Mouse (Mus musculus) left cerebral cortex, adult 18-20 months (tissue): ENCODE measurements around the gene BC053393. TPM values are rescaled to one million over a fixed set of nuclear protein-coding genes. Genes with fewer than 3 reads are reported as not detected.
"Not testable (repeated sequence)": the region's sequence is repeated elsewhere in the genome, so short reads cannot be mapped to it uniquely, and the experiment has no call there.

Experiments
- DNase-seq, 2 experiments: peaks; one replicate each; pipeline ENCODE4 v3.0.0; 2021 to 2022; ENCODE audit warnings: low spot score in 2 of 2, mixed read lengths in 1 of 2
- long read RNA-seq, 2 experiments: library from polyadenylated mRNA; stranded (forward); transcript quantifications; one replicate each; pipeline ENCODE4 v2.0.0; 2021
- total RNA-seq, 2 experiments: library from RNA; stranded (reverse); gene quantifications; 2 replicates each; pipeline ENCODE4 v1.2.3; 2021

The BC053393 gene
- total RNA-seq, result not detected
- long read RNA-seq, experiment 1, result 0 reads
- long read RNA-seq, experiment 2, result 0 reads

DNA sequence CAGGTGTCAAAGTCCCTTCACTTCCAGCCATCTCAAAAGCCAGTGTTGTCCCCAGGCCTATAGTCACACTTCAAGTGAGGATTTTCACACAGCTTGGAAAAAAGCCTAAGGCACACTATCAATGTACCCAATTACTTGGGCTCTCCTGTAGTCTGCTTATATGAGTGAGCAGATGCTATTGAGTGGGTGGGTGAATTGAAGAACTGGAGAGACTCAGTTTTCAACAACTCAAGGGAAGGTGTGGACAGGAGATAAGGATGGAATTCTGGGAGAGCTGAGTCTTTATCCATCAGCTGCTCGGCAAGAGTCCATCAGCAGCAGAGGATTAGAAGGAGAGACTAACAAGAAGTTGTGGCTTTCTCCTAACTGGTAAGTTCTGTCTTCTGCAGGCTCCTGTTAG is at the start of gene BC053393:
Gene BC053393, plus strand, starts transcription at position 210 of the 400 bp plus-strand sequence.
- DNase-seq, result peak in 1 of 2 experiments; percentile 5

DNA sequence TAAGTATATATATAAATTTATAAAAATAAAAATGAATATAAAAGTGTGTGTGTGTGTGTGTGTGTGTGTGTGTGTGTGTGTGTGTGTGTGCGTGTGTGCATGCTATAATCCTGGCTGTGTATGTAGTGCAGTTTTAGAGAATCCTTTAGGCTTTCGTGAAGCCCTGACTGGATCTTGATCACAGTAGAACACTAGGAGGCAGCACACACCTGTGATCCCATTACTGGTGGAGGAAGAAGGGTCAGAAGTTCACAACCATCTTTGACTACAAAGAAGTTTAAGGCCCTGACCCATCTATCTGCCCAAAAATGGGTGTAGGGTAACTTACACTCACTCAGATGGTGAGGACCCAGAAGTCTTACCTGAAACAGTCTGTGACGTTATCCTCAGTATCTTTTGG is 48.6 kb upstream of the BC053393 start:
- no peak for DNase-seq

DNA sequence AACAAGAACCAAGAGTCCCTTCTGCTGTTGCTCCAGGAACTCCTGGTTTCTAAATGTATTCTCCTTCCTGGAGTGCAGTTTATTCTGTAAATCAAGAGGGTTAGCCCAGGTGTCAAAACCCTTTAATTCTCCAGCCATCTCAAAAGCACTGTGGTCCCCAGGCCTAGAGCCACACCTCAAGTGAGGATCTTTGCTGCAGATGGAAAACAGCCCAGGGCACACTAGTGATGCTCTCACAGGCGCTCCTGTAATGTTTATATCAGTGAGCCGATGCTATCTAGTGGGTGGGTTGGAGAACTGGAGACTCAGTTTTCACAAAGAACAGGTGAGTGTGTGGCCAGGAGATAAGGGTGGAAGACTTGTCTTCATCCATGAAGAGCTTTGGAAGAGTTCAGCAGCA is 47.4 kb upstream of the BC053393 start, which contains the start of gene Gm12169:
Gene Gm12169, plus strand, starts transcription at position 301 of the 400 bp plus-strand sequence.
- no peak for DNase-seq

DNA sequence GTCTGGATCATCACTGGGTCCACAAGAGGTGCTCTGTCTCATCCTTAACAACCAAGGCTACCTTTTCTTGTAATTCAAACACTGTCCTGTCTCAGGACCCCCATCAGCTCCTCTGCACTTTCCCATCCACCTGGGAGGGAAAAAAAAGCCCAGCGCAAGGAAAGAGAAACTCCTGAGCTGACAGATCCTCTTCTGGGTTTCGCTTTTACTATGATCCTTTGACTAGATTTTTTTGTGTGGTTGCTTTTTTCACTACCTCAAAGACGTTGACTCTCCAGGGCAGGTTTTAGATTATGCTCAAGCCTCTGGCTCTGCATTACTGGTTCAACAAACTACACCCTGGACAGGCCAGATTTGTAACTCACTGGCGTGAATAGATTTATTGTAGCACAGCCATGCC is 41.2 kb upstream of the BC053393 start:
- no peak for DNase-seq

DNA sequence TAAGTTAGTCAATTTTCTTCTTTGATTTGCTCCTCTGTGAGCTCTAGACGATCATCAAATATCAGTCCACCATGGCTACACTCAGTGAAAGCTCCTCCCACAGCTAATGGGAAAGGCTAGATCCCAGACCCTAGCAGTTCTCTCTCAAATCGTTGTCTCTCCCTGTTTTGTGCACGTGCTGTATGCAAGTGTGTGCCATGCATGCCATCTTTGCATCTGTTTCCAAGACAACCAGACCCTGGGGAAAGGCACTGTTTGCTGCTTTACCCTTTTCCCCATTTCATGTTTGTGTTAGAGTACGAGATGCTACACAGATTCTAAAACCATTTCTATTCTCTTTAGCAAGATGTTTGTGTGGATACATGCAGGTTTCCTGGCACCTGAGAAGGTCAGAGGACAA is 34.4 kb upstream of the BC053393 start:
- DNase-seq, result no peak

DNA sequence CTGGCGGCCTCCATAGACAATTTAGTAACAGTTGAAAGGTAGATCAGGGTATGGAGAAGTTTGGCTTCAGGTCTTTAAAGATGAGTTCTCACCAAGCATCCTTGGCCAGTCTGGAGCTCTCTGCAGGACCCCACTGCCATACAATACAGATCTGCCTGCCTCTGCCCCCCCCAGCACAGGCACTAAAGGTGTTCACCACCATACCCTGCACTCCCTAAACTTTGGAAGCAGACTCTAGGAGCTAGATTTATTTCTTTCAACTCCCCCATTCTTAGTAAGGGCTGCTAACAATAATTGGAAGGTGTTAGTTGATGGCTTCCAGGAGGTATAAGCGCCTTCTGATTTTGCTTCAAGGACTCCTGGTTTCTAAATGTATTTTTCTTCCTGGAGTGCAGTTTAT is 27.8 kb upstream of the BC053393 start:
- no peak for DNase-seq

DNA sequence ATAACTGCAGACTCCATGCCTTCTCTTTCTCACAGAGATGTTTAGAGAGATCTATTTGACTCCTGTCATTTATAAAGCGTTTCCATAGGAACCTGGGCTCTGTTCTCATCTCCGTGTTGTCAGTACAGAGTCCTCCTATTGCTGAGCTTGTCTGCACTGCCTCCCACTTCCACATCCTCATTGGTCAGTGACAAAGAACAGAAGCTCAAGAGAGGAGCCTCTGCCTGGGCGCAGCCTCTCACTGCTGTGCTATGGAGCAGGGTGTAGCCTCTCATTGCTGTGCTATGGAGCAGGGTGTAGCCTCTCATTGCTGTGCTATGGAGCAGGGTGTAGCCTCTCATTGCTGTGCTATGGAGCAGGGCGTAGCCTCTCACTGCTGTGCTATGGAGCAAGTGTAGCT is 21.6 kb upstream of the BC053393 start:
- DNase-seq, result no peak

DNA sequence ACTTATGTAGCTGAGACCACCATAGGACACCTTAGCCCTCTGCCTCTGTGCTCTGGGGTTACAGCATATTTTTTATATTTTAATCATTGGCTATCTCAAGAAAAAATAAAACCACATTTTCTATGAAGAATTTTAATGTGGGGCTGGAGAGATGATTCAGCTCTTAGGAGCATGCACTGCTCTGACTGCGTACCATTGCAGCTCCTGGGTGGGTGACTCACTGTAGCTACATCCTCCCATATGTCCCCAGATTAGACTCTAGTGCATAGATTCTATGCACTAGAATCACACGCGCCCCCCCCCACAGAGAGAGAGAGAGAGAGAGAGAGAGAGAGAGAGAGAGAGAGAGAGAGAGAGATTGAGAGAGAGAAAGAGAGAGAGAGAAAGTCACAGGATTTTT is 18.6 kb upstream of the BC053393 start:
- peak; percentile 8 to 30 for DNase-seq

DNA sequence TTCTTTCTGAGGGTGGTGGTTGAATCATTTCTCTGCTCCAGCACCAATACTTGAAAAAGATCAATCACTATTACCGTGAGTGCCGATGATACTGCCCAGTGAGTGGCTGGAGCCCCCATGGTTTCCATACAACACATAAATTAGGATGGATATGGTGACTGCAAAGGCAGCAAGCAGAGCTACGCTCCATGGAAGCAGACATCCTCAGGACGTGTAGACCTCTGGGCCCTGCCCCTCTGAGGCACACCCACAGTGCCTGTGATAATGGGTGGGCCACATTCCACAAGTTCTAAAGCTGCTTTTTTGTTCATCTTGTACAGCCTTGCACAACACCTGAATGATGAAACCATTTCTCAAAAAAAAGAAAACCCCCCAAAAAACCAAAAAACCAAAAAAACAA is 10.2 kb upstream of the BC053393 start:
- DNase-seq, result no peak

DNA sequence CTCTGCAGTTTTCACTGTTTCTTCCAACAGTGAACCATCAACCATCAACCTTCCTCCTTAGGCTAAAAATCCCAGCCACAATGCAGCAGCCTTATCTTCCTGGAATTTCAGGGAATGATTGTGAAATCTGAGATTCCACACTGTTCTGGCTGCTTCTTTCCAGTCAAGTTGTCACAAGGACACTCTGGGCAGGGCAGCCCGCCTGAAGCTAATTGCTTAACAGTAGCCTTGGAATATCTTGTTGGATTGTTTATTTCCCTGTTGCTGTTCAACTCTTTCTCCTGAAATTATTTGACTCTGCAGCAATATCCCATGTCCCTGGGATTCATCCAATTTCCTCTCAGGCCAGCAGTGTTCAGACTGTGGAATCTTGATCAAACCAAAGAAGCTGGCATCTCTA is 6.7 kb upstream of the BC053393 start:
- DNase-seq, result no peak

DNA sequence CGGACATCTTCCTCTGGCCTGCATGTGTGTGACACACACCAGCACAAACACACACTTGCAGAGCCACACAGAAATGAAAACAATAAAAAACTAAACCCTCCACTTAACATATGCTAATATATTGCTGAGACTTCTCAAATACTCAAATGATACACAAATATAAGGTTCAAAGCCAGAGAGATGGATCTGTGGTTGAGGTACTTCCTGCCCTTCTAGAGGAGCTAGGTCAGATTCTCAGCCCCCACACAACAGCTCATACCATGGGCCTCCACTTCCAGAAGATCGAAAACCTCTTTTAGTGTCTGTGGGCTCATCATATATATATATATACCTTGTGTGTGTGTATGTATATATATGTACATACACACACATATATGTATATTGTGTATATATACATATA is 5.4 kb upstream of the BC053393 start:
- no peak for DNase-seq

DNA sequence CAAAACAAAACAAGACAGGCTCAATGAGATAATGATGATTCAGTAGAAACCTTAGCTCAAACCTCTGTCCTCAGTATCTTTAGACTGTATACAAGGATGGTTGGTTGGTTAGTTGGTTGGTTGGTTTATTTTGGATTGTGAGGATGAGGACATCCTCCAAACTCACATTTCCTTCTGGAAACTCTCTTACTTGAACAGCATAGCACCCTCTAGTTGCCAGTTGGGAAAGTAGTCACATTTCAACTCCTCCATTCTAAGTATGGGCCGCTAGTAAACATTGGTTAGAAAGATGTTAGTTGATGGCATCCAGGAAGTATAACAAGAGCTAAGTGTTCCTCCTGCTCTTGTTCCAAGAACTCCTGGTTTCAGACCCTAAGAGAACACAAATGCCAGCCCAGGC is 2.2 kb upstream of the BC053393 start:
- DNase-seq, result no peak

DNA sequence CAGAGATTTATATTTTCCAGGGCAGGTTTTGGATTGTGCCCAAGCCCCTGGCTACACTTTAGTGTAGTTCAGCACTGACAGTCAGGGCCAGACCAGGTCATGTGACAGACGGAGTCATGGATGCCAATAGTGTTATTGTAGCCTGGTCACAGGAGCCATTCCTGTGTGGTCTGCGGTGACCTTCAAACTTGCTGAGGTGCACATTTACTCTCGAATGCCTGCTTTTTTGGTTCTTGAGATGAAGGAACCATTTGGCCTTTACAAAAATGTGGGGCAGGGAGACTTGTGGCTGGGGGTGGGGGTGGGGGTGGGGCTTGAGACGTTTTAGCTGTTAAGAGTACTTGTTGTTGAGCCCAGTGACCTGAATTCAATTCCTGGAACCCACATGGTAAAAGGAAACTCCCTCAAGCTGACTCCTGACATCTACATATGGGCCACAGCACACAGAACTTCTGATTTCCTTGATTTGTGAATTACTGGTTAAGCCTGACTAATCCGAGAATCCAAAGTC is 7.5 kb downstream of the BC053393 start:
- no peak for DNase-seq

DNA sequence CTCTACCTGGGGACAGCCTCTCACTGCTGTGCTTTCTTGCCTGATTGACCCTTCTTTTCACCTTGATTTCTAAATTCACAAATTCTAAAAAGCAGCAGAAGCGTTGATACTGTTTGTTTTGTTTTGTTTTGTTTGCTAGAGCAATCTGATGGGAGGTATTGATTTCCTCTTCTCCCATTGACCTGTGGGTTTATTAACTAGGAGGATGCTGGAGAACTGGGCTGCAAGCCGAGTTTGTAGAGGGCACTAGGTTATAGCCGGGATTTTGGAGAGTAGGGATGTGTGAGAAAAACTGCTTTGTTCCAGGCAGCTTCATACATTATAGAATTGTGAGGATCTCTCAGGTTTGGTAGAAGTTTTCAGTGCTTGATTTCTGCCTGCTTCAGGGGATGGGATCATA is 9.1 kb downstream of the BC053393 start:
- no peak for DNase-seq

DNA sequence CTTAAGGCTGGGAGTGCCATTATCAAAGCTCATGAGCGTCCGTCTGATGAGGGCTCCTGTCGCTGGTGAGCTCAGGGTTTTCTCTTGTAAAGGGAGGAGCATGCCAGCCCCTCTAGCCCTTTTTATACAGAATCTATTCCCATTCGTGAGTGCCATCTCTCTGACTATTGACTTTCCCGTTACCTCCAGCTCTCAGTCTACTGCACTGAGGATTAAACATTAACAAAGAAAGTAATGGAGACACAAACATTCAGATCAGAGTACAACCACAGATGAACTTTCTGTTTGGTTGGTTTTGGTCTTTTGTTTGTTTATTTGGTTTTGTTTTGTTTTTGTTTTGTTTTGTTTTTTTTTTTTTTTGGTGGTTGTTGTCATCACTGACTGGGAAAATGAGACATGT is 11.4 kb downstream of the BC053393 start:
- DNase-seq, result no peak

DNA sequence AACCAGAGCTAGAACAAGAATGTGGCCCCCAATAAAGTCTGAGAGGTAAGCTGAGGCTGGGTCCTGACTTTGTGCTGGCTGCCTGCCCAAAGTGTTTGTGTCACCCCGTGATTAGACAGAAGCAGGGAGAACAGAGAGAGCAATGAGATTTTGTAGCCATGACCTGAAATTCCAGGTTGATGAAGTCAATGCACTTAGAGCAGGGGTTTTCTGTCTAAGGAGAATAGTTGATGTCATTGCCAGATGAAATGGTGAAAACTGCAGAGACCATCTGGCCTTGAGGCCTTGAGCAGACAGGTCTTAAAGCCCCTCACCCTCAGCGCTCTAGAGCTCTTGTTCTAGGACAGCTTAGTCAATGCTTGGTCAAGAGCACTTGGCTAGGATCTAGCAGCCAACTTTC is 21.1 kb downstream of the BC053393 start:
- DNase-seq, result no peak

DNA sequence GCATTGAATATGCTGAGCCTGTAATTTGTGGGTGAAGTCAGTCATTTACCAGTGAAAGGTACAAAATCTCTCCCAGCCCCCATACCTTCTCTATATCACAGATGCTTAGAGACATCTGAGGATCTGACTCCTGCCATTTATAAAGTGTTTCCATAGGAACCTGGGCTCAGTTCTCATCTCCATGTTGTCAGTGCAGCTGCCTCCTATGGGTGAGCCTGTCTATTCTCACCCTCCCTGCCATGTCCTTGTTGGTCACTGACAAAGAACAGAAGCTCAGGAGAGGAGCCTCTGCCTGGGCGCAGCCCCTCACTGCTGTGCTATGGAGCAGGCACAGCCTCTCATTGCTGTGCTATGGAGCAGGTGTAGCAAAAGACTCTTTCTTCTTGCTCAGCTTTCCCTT is 48.6 kb downstream of the BC053393 start:
- no peak for DNase-seq

DNA sequence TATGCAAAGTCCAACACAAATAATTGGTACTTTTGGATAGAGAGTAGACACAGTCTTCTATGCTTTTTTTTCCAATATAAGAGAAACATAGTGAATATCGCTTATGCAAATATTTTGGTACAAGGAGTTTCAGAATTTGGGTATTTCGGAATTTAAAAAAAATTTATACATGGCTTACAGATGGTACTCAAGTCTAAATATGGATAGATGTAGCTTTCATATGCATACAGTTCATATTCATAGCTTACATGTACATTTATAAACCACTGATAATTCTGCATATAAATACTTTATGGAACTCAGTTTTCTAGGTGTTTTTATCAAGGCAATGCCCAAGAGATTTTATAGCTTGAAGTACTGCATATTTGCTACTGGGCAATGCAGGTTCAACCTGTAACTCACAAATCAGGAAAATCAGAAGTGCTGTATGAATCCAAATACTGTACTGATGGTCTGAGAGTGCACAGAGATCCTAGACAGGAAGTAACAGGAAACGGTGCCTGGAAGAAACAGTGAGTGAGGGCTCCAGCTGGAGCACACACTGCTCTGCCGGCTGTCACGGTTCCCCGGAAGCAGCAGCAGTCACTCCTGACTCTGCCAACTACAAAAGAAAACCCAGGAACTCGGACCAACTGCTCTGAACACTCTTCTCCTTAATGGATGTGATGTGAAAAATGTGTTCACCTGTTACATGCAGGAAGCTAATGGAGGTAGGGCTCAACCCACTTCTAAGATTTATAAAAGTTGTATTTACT is 49.3 kb downstream of the BC053393 start:
- no peak for DNase-seq

DNA sequence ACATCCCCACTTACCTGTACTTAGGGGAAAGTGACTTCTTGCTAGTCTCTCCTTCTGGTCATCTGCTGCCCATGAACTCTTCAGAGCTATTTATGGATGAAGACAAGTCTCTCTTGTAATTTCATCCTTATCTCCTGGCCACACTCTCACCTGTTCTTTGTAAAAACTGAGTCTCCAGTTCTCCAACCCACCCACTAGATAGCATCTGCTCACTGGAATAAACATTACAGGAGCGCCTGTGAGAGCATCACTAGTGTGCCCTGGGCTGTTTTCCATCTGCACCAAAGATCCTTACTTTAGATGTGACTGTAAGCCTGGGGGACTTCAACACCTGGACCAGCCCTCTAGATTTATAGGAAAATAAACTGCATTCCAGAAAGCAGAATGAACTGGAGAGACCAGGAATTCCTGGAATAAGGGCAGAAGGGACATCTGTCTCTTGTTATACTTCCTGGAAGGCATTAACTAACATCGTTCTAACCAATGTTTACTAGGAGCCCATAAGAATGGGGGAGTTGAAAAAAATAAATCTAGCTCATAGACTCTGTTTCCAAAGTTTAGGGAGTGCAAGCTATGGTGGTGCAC is 58.0 kb downstream of the BC053393 start, which contains the start of gene Dppa1:
Gene Dppa1, minus strand, starts transcription at position 51 of the 585 bp plus-strand sequence.
- no peak for DNase-seq

DNA sequence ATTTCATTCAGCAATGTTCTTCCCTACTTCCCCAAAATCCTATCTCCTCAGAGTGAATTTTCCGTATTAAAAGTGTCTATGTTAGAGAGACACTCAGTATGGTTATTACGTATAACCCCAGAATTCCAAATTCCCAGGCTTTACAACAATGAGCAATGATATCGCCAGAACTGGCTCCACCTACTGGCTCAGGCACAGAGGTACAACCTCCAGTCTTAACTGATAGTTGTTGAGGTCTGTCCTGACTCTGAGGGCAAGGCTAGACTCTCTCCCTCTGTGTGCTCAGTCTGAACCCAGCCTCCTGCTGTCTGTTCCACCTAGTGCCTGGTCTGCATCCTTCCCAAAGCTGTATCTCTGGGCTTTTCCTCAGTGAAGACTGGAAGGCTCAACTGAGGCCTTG is 60.3 kb downstream of the BC053393 start:
- peak; percentile 8 to 53 for DNase-seq

DNA sequence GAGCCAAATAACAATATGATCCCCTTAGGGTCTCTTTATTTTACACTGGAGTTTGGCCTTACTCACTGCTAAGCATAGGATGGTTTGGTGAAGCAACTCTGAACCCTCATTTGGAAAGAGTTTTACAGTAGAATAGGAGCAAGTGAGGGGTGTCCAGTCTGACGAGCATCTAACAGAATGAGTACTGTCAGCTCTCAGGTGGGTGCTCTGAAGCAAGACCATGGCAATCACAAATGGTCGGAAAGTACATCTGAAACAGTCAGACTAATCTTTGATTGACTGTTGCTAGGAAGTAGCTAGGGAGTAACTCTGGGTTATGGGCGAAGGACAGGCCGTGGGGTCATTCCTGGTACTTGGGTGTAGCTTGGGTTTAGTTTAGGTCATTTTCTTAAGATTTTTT is 64.2 kb downstream of the BC053393 start:
- DNase-seq, result not testable (repeated sequence)

DNA sequence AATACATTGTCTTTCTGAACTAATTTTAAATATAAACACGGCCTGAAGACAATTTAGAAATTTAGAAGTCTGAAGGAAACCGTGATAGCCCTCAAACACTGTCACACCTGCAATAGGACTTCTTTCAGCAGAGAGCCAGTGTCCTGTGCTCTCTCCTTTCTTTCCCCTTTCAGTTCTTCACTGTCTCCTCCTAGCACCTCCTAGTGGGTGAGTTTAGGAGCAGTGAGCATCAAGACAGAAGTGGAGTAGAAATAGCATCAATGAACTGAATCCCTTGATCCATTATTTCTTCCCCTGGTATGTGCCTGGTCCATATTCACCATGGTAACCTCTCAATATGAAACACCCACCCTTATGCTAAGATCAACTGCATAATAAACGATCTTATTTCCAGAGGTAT is 65.2 kb downstream of the BC053393 start:
- DNase-seq, result no peak
